24 mouse cellular contexts compared by ENCODE assay signal in genomic region chr12:13080791-13081190, GRCm38 (mm10).
DNase-seq lines count a peak whose midpoint lies in the region; ATAC-seq lines count a peak whose summit lies in the region.
"Had no signal": no experiment of that assay in that cellular context is flagged by ENCODE, and none has a peak within 500 bp of the region (broad histone marks: within the 10 kb centered on the region; RNA-seq: fewer than 3 reads in every experiment).

No protein-coding gene starts in this region.

- H3K4me2 ChIP-seq in midbrain, embryonic 11.5 days, result no peak overlapping the region
- no peak overlapping the region for H3K4me2 ChIP-seq in midbrain, embryonic 13.5 days (replicated peaks)
- H3K4me2 ChIP-seq in embryonic facial prominence, embryonic 13.5 days, result no peak overlapping the region
- H3K4me2 ChIP-seq in limb, embryonic 11.5 days (ENCODE audit: low read depth, severe bottlenecking), result no peak overlapping the region
- H3K4me2 ChIP-seq: forebrain, embryonic 15.5 days; heart, embryonic 13.5 days; hindbrain, embryonic 13.5 days; intestine, embryonic 15.5 days had no signal

- no peak for ATAC-seq in midbrain, embryonic 11.5 days (ENCODE audit: low FRiP score)
- no peak for ATAC-seq in midbrain, embryonic 13.5 days
- no peak for ATAC-seq in embryonic facial prominence, embryonic 13.5 days (ENCODE audit: insufficient number of reproducible peaks, insufficient read depth, low FRiP score, low TSS enrichment, low read depth)
- ATAC-seq in limb, embryonic 11.5 days (ENCODE audit: insufficient number of reproducible peaks, low FRiP score, low TSS enrichment, low read depth), result no peak
- ATAC-seq: forebrain, embryonic 15.5 days; hindbrain, embryonic 16.5 days; intestine, embryonic 15.5 days; Patski had no signal

- no peaks in the 10 kb centered on the region for H3K27me3 ChIP-seq in midbrain, embryonic 11.5 days (ENCODE audit: control insufficient read depth, insufficient read depth, low read length)
- H3K27me3 ChIP-seq in midbrain, embryonic 13.5 days, result no peaks in the 10 kb centered on the region
- no peaks in the 10 kb centered on the region for H3K27me3 ChIP-seq in embryonic facial prominence, embryonic 13.5 days
- no peaks in the 10 kb centered on the region for H3K27me3 ChIP-seq in limb, embryonic 11.5 days (ENCODE audit: control insufficient read depth, insufficient read depth, low read length)
- no peaks in the 10 kb centered on the region for H3K27me3 ChIP-seq in hindbrain, embryonic 10.5 days (ENCODE audit: insufficient read depth, poor library complexity, severe bottlenecking)
- H3K27me3 ChIP-seq: CH12.LX; forebrain, embryonic 15.5 days; hindbrain, embryonic 13.5 days; intestine, embryonic 15.5 days; Patski had no signal

- H3K9ac ChIP-seq in midbrain, embryonic 11.5 days (ENCODE audit: low read length), result no peak overlapping the region
- no peak overlapping the region for H3K9ac ChIP-seq in midbrain, embryonic 13.5 days (replicated peaks)
- H3K9ac ChIP-seq in embryonic facial prominence, embryonic 13.5 days, result no peak overlapping the region
- H3K9ac ChIP-seq in limb, embryonic 11.5 days (ENCODE audit: low read length), result no peak overlapping the region
- H3K9ac ChIP-seq: forebrain, embryonic 15.5 days; heart, embryonic 13.5 days; hindbrain, embryonic 13.5 days; intestine, embryonic 15.5 days had no signal

- H3K27ac ChIP-seq in midbrain, embryonic 11.5 days (ENCODE audit: low read depth, low read length), result no peak overlapping the region
- no peak overlapping the region for H3K27ac ChIP-seq in midbrain, embryonic 13.5 days
- H3K27ac ChIP-seq in embryonic facial prominence, embryonic 13.5 days, result peak overlapping the region; percentile 33; the same call in 1 of the 2 replicates
- no peak overlapping the region for H3K27ac ChIP-seq in limb, embryonic 11.5 days (replicated peaks; ENCODE audit: low read depth, low read length)
- no peak overlapping the region for H3K27ac ChIP-seq in hindbrain, embryonic 10.5 days
- H3K27ac ChIP-seq: forebrain, embryonic 15.5 days; heart, embryonic 10.5 days; heart, embryonic 13.5 days; hindbrain, embryonic 13.5 days; intestine, embryonic 15.5 days had no signal

- WGBS in midbrain, embryonic 11.5 days, result 76% methylated on average over 5 of the region's 5 CpGs
- 81% methylated on average over 5 of the region's 5 CpGs for WGBS in midbrain, embryonic 13.5 days
- WGBS in embryonic facial prominence, embryonic 13.5 days, result 22% methylated on average over 5 of the region's 5 CpGs
- WGBS in limb, embryonic 11.5 days, result 24% methylated on average over 5 of the region's 5 CpGs
- WGBS in hindbrain, embryonic 10.5 days, result 71% methylated on average over 5 of the region's 5 CpGs

- peak; percentile 57 for DNase-seq in midbrain, embryonic 11.5 days (ENCODE audit: low spot score, missing footprints)
- DNase-seq in limb, embryonic 11.5 days (ENCODE audit: low spot score), result peak; percentile 34
- DNase-seq in hindbrain, embryonic 10.5 days (ENCODE audit: low spot score), result no peak
- no peak for DNase-seq in heart, adult 9 months (ENCODE audit: low spot score in 2 of 2)
- DNase-seq in cerebellum, postnatal 14 days, result no peak
- DNase-seq: adrenal gland, postnatal 14 days; B cell, adult 2 months; cerebellum, adult 18-20 months; cerebellum, adult 9-10 months; cerebellum, postnatal 25 days; gastrocnemius, postnatal 25 days; heart, adult 18-20 months; kidney, adult 11 months had no signal

- no peaks in the 10 kb centered on the region for H3K9me3 ChIP-seq in midbrain, embryonic 11.5 days (ENCODE audit: control insufficient read depth, low read length)
- no peaks in the 10 kb centered on the region for H3K9me3 ChIP-seq in midbrain, embryonic 13.5 days
- H3K9me3 ChIP-seq in embryonic facial prominence, embryonic 13.5 days, result no peaks in the 10 kb centered on the region
- no peaks in the 10 kb centered on the region for H3K9me3 ChIP-seq in limb, embryonic 11.5 days (ENCODE audit: control insufficient read depth, low read length)
- H3K9me3 ChIP-seq in hindbrain, embryonic 10.5 days, result no peaks in the 10 kb centered on the region
- H3K9me3 ChIP-seq: forebrain, embryonic 15.5 days; G1E; heart, embryonic 10.5 days; heart, embryonic 13.5 days; hindbrain, embryonic 13.5 days; intestine, embryonic 15.5 days had no signal

- H3K4me1 ChIP-seq in midbrain, embryonic 11.5 days (ENCODE audit: control insufficient read depth, insufficient read depth, low read length), result no peaks in the 10 kb centered on the region
- peaks cover 9% of the 10 kb centered on the region; the same call in 1 of the 2 replicates for H3K4me1 ChIP-seq in midbrain, embryonic 13.5 days (replicated peaks)
- H3K4me1 ChIP-seq in embryonic facial prominence, embryonic 13.5 days, result peaks cover 49% of the 10 kb centered on the region
- H3K4me1 ChIP-seq in limb, embryonic 11.5 days (ENCODE audit: control insufficient read depth, insufficient read depth, low read length), result peaks cover 33% of the 10 kb centered on the region
- H3K4me1 ChIP-seq in hindbrain, embryonic 10.5 days (replicated peaks), result peaks cover 46% of the 10 kb centered on the region
- H3K4me1 ChIP-seq: intestine, embryonic 15.5 days had no signal

- H3K4me3 ChIP-seq in midbrain, embryonic 11.5 days (ENCODE audit: low read depth, low read length), result no peak overlapping the region
- no peak overlapping the region for H3K4me3 ChIP-seq in midbrain, embryonic 13.5 days (replicated peaks)
- H3K4me3 ChIP-seq in embryonic facial prominence, embryonic 13.5 days, result no peak overlapping the region
- no peak overlapping the region for H3K4me3 ChIP-seq in limb, embryonic 11.5 days (ENCODE audit: low read depth, low read length)
- H3K4me3 ChIP-seq in hindbrain, embryonic 10.5 days, result no peak overlapping the region
- H3K4me3 ChIP-seq: forebrain, embryonic 15.5 days; heart, embryonic 10.5 days; heart, embryonic 13.5 days; hindbrain, embryonic 13.5 days; intestine, embryonic 15.5 days had no signal

- no peaks in the 10 kb centered on the region for H3K36me3 ChIP-seq in midbrain, embryonic 11.5 days (ENCODE audit: control insufficient read depth, insufficient read depth, low read length)
- H3K36me3 ChIP-seq in midbrain, embryonic 13.5 days, result no peaks in the 10 kb centered on the region
- H3K36me3 ChIP-seq in embryonic facial prominence, embryonic 13.5 days, result no peaks in the 10 kb centered on the region
- H3K36me3 ChIP-seq in limb, embryonic 11.5 days (ENCODE audit: control insufficient read depth, insufficient read depth, low read length), result no peaks in the 10 kb centered on the region
- H3K36me3 ChIP-seq in hindbrain, embryonic 10.5 days, result no peaks in the 10 kb centered on the region
- H3K36me3 ChIP-seq: forebrain, embryonic 15.5 days; G1E; heart, embryonic 10.5 days; heart, embryonic 13.5 days; hindbrain, embryonic 13.5 days; intestine, embryonic 15.5 days had no signal

Comparison
In these comparisons a context has a peak if more than half of its experiments do, and no peak if none do; other contexts are left out.
1. DNase-seq: peak in midbrain, embryonic 11.5 days (single experiment) and limb, embryonic 11.5 days (single experiment); none in hindbrain, embryonic 10.5 days (single experiment), heart, adult 9 months (0 of 2) and cerebellum, postnatal 14 days (0 of 2).